Mouse (Mus musculus): ENCODE measurements around the gene Itgb3. TPM values are rescaled to one million over a fixed set of nuclear protein-coding genes. Genes with fewer than 3 reads are reported as not detected.

Gene Itgb3
- total RNA-seq, 2 experiments from 2014 or later: 3.0 to 3.3 TPM

- no peak for DNase-seq
- intact Hi-C loops (cut with DNase I): loop anchor here (10.0 kb wide), 1 partner anchor 51 kb away; no protein-coding TSS in a partner anchor
These were observed 38.4 kb downstream of the Itgb3 start for GRCm38 (mm10) chr11:104646173-104646572.

GRCm38 (mm10) chr11:104646611-104647010, 38.8 kb downstream of the Itgb3 start:
- DNase-seq: no peak
- intact Hi-C loops (cut with DNase I): loop anchor here (10.0 kb wide), 1 partner anchor 52 kb away; no protein-coding TSS in a partner anchor

- DNase-seq: no peak
- intact Hi-C loops (cut with DNase I): loop anchor here (10.0 kb wide), 1 partner anchor 53 kb away; no protein-coding TSS in a partner anchor
These were observed 39.5 kb downstream of the Itgb3 start for GRCm38 (mm10) chr11:104647188-104647867.

- peak in 1 of 2 experiments; percentile 53 for DNase-seq
- intact Hi-C loops (cut with DNase I): loop anchor here (10.0 kb wide), 1 partner anchor 54 kb away; no protein-coding TSS in a partner anchor
These were observed 40.8 kb downstream of the Itgb3 start for GRCm38 (mm10) chr11:104648571-104648970.

- intact Hi-C loops (cut with DNase I): no loop called here
- DNase-seq: no peak
These were observed 52.8 kb downstream of the Itgb3 start for GRCm38 (mm10) chr11:104660599-104660998.

GRCm38 (mm10) chr11:104661106-104661505, 53.3 kb downstream of the Itgb3 start:
- intact Hi-C loops (cut with DNase I): no loop called here
- DNase-seq: no peak

GRCm38 (mm10) chr11:104661531-104662205, 53.9 kb downstream of the Itgb3 start:
- intact Hi-C loops (cut with DNase I): loop anchor here (1.0 kb wide), 1 partner anchor 18 kb away; no protein-coding TSS in a partner anchor
- DNase-seq: no peak

GRCm38 (mm10) chr11:104662573-104662972, 54.8 kb downstream of the Itgb3 start:
- intact Hi-C loops (cut with DNase I): loop anchor here (1.0 kb wide), 1 partner anchor 19 kb away; no protein-coding TSS in a partner anchor
- no peak for DNase-seq

GRCm38 (mm10) chr11:104663241-104663877, 55.6 kb downstream of the Itgb3 start:
- no peak for DNase-seq
- intact Hi-C loops (cut with DNase I): no loop called here

GRCm38 (mm10) chr11:104663878-104664261, 56.1 kb downstream of the Itgb3 start:
- intact Hi-C loops (cut with DNase I): no loop called here

GRCm38 (mm10) chr11:104664441-104664840, 56.6 kb downstream of the Itgb3 start:
- DNase-seq: no peak
- intact Hi-C loops (cut with DNase I): no loop called here

More at GRCm38 (mm10) chr11:104663878-104664261, 56.1 kb downstream of the Itgb3 start:
- DNase-seq: no peak

GRCm38 (mm10) chr11:104667399-104667798, 59.6 kb downstream of the Itgb3 start:
- intact Hi-C loops (cut with DNase I): no loop called here
- DNase-seq: no peak

- DNase-seq: no peak
- intact Hi-C loops (cut with DNase I): no loop called here
These were observed 65.6 kb downstream of the Itgb3 start for GRCm38 (mm10) chr11:104673412-104673811.

GRCm38 (mm10) chr11:104674768-104675167, 67.0 kb downstream of the Itgb3 start:
- intact Hi-C loops (cut with DNase I): no loop called here
- no peak for DNase-seq

GRCm38 (mm10) chr11:104685548-104685947, 77.7 kb downstream of the Itgb3 start, which contains the start of gene Gm11639:
Gene Gm11639 (plus strand): TSS chr11:104685707.
- no peak for DNase-seq
- intact Hi-C loops (cut with DNase I): no loop called here

- DNase-seq: no peak
- intact Hi-C loops (cut with DNase I): no loop called here
These were observed 85.4 kb downstream of the Itgb3 start for GRCm38 (mm10) chr11:104693235-104693634.

GRCm38 (mm10) chr11:104704097-104704496, 96.3 kb downstream of the Itgb3 start:
- intact Hi-C loops (cut with DNase I): no loop called here
- DNase-seq: no peak

- DNase-seq: no peak
- intact Hi-C loops (cut with DNase I): no loop called here
These were observed 99.3 kb downstream of the Itgb3 start for GRCm38 (mm10) chr11:104707084-104707483.

Data from heart, postnatal 36 days (tissue).